Mouse (Mus musculus) hindbrain, postnatal 0 days (tissue): ENCODE results near the gene Slc28a1. TPM values are rescaled to one million over a fixed set of nuclear protein-coding genes. Genes with fewer than 3 reads are reported as not detected.
"Not testable (repeated sequence)": the region's sequence is repeated elsewhere in the genome, so short reads cannot be mapped to it uniquely, and the experiment has no call there.

Experiments used
- ATAC-seq: fragments of 200-750 bp; cut with Nextera tagmentation; 2 replicates; pipeline ENCODE4 v1.8.0; 2017; ENCODE audit warnings: mild to moderate bottlenecking, moderate TSS enrichment, moderate library complexity
- DNase-seq: peaks from one replicate; pipeline ENCODE4 v3.0.0-alpha.2; 2015; ENCODE audit warnings: low spot score
- H3K27ac ChIP-seq: fragments of 300-500 bp; sonication (generic); 2 replicates; pipeline ENCODE4 v1.5.1; 2014; ENCODE audit warnings: mild to moderate bottlenecking
- H3K27me3 ChIP-seq: fragments of 300-500 bp; sonication (generic); 2 replicates; pipeline ENCODE4 v1.6.1; 2014; ENCODE audit warnings: low read length, mixed read lengths; ENCODE audit not compliant: insufficient read depth
- H3K36me3 ChIP-seq: fragments of 300-500 bp; sonication (generic); 2 replicates; pipeline ENCODE4 v1.6.1; 2014; ENCODE audit warnings: low read length, mixed read lengths; ENCODE audit not compliant: insufficient read depth
- H3K4me1 ChIP-seq: fragments of 300-500 bp; sonication (generic); 2 replicates; pipeline ENCODE4 v1.6.1; 2014; ENCODE audit warnings: antibody characterized with exemption, low read length, mixed read lengths; ENCODE audit not compliant: insufficient read depth
- H3K4me2 ChIP-seq: fragments of 300-500 bp; sonication (generic); 2 replicates; pipeline ENCODE4 v1.6.1; 2014; ENCODE audit warnings: low read depth, mild to moderate bottlenecking, low read length, moderate library complexity, mixed read lengths
- H3K4me3 ChIP-seq: fragments of 300-500 bp; sonication (generic); 2 replicates; pipeline ENCODE4 v1.5.1; 2014; ENCODE audit warnings: low read length
- H3K9ac ChIP-seq: fragments of 300-500 bp; sonication (generic); replicated peaks from 2 replicates; pipeline ENCODE4 v1.6.1; 2014; ENCODE audit warnings: mild to moderate bottlenecking, low read length, moderate library complexity, mixed read lengths
- H3K9me3 ChIP-seq: fragments of 300-500 bp; sonication (generic); 2 replicates; pipeline ENCODE4 v1.6.1; 2016; ENCODE audit warnings: low read length, mixed read lengths
- CTCF ChIP-seq: IDR thresholded peaks from 2 replicates; pipeline ENCODE4 v1.5.1; 2016; ENCODE audit warnings: antibody characterized with exemption, control low read depth, low read depth
- WGBS: fragments of 180-500 bp; shearing (Covaris S2); extraction: QIAGEN DNeasy Blood & Tissue Kit; methylation state at CpG from one replicate; pipeline ENCODE4 v1.1.7; 2014; 5-methylcytosine and 5-hydroxymethylcytosine counted together
- polyA plus RNA-seq: library from polyadenylated mRNA; unstranded; fragments of >200 nt; fragmentation: Nextera tagmentation; extraction: Ambion mirVana; gene quantifications from 2 replicates; pipeline ENCODE4 v1.2.1, GENCODE M21; 2015
- total RNA-seq: library from RNA; depleted of rRNA; stranded (reverse); fragments of >200 nt; gene quantifications from 2 replicates; pipeline ENCODE4 v1.2.3, GENCODE M21; 2014

Gene Slc28a1
- total and polyA plus RNA-seq, 2 experiments from 2014 or later = 0.10 to 0.47 TPM

- DNase-seq (no peak), ATAC-seq (no peak)
- no peak overlapping the region for H3K4me3 ChIP-seq
- no peak overlapping the region for H3K4me2 ChIP-seq
- no peaks in the 10 kb centered on the region for H3K36me3 ChIP-seq
- H3K27me3 ChIP-seq = no peaks in the 10 kb centered on the region
- no peak overlapping the region for H3K9ac ChIP-seq
- H3K27ac ChIP-seq = no peak overlapping the region
- 81% methylated on average over 5 of the region's 5 CpGs for WGBS
- no peak for TF ChIP-seq CTCF
- H3K9me3 ChIP-seq = peaks cover 9% of the 10 kb centered on the region; the same call in 1 of the 2 replicates
- H3K4me1 ChIP-seq = no peaks in the 10 kb centered on the region
These were observed 60.1 kb downstream of the Slc28a1 start for GRCm38 (mm10) chr7:81174654-81175053.

- Histone ChIP-seq H3K4me1 (no peaks in the 10 kb centered on the region), H3K4me3 (no peak overlapping the region), H3K36me3 (no peaks in the 10 kb centered on the region), H3K4me2 (no peak overlapping the region), H3K27ac (no peak overlapping the region), H3K27me3 (no peaks in the 10 kb centered on the region), H3K9ac (no peak overlapping the region), H3K9me3 (peaks cover 9% of the 10 kb centered on the region; the same call in 1 of the 2 replicates)
- DNase-seq (no peak), ATAC-seq (no peak)
- 45% methylated on average over 5 of the region's 5 CpGs for WGBS
- no peak for TF ChIP-seq CTCF
These were observed 61.7 kb downstream of the Slc28a1 start for GRCm38 (mm10) chr7:81176187-81176769.

- Histone ChIP-seq H3K27me3 (no peaks in the 10 kb centered on the region), H3K4me3 (no peak overlapping the region), H3K9me3 (peaks cover 1% of the 10 kb centered on the region; the same call in 1 of the 2 replicates), H3K36me3 (no peaks in the 10 kb centered on the region), H3K4me1 (no peaks in the 10 kb centered on the region), H3K9ac (no peak overlapping the region), H3K4me2 (no peak overlapping the region), H3K27ac (no peak overlapping the region)
- 79% methylated on average over 5 of the region's 5 CpGs for whole genome bisulfite sequencing
- DNase-seq (no peak), ATAC-seq (no peak)
- no peak for TF ChIP-seq CTCF
These were observed 64.9 kb downstream of the Slc28a1 start for GRCm38 (mm10) chr7:81179494-81179893.

GRCm38 (mm10) chr7:81182492-81183175 lies 68.0 kb downstream of the Slc28a1 start:
- Histone ChIP-seq H3K4me1 (no peaks in the 10 kb centered on the region), H3K36me3 (no peaks in the 10 kb centered on the region), H3K4me2 (no peak overlapping the region), H3K4me3 (no peak overlapping the region), H3K27ac (no peak overlapping the region), H3K27me3 (no peaks in the 10 kb centered on the region), H3K9ac (no peak overlapping the region), H3K9me3 (no peaks in the 10 kb centered on the region)
- no peak for ATAC-seq
- DNase-seq = no peak
- TF ChIP-seq CTCF = no peak
- 82% methylated on average over 10 of the region's 10 CpGs for WGBS

- DNase-seq = no peak
- no peak for ATAC-seq
- Histone ChIP-seq H3K4me1 (no peaks in the 10 kb centered on the region), H3K9me3 (no peaks in the 10 kb centered on the region), H3K4me2 (no peak overlapping the region), H3K4me3 (no peak overlapping the region), H3K27ac (no peak overlapping the region), H3K9ac (no peak overlapping the region), H3K27me3 (no peaks in the 10 kb centered on the region), H3K36me3 (no peaks in the 10 kb centered on the region)
- no peak for TF ChIP-seq CTCF
These were observed 68.6 kb downstream of the Slc28a1 start for GRCm38 (mm10) chr7:81183181-81183580.

- ATAC-seq = no peak
- Histone ChIP-seq H3K9ac (no peak overlapping the region), H3K4me2 (no peak overlapping the region), H3K36me3 (no peaks in the 10 kb centered on the region), H3K27ac (no peak overlapping the region), H3K4me1 (no peaks in the 10 kb centered on the region), H3K4me3 (no peak overlapping the region), H3K27me3 (no peaks in the 10 kb centered on the region), H3K9me3 (no peaks in the 10 kb centered on the region)
- 93% methylated on average over 2 of the region's 2 CpGs for WGBS
- TF ChIP-seq CTCF = no peak
- no peak for DNase-seq
These were observed 69.5 kb downstream of the Slc28a1 start for GRCm38 (mm10) chr7:81184136-81184535.

GRCm38 (mm10) chr7:81184651-81185050 lies 70.1 kb downstream of the Slc28a1 start:
- DNase-seq (no peak), ATAC-seq (no peak)
- Histone ChIP-seq H3K4me1 (no peaks in the 10 kb centered on the region), H3K27ac (no peak overlapping the region), H3K4me2 (no peak overlapping the region), H3K4me3 (no peak overlapping the region), H3K9me3 (no peaks in the 10 kb centered on the region), H3K9ac (no peak overlapping the region), H3K27me3 (no peaks in the 10 kb centered on the region), H3K36me3 (no peaks in the 10 kb centered on the region)
- 82% methylated on average over 1 of the region's 1 CpGs for WGBS
- no peak for TF ChIP-seq CTCF

- H3K9me3 ChIP-seq, H3K36me3 ChIP-seq, H3K4me1 ChIP-seq, H3K27me3 ChIP-seq, H3K9ac ChIP-seq, H3K4me3 ChIP-seq, ATAC-seq, H3K4me2 ChIP-seq, DNase-seq, H3K27ac ChIP-seq: not testable (repeated sequence)
These were observed 71.4 kb downstream of the Slc28a1 start for GRCm38 (mm10) chr7:81186036-81186435.
